Mouse (Mus musculus) left cerebral cortex, postnatal 36 days (tissue): Measurements from ENCODE around the gene Kcnk16. TPM values are rescaled to one million over a fixed set of nuclear protein-coding genes. Genes with fewer than 3 reads are reported as not detected.

Experiments used
- DNase-seq, 2 experiments: peaks; one replicate each; pipeline ENCODE4 v3.0.0; 2021 to 2022; ENCODE audit warnings: low spot score in 2 of 2, mixed read lengths in 1 of 2
- intact Hi-C: fragments of 180-260 bp; cut with DNase I; formaldehyde crosslinking; loops from one replicate; pipeline ENCODE4 v1.15.1; 2025
- total RNA-seq, 2 experiments: library from RNA; stranded (reverse); gene quantifications; 2 replicates each; pipeline ENCODE4 v1.2.3; 2021

The Kcnk16 gene
- total RNA-seq, 2 experiments from 2014 or later, result not detected

DNA sequence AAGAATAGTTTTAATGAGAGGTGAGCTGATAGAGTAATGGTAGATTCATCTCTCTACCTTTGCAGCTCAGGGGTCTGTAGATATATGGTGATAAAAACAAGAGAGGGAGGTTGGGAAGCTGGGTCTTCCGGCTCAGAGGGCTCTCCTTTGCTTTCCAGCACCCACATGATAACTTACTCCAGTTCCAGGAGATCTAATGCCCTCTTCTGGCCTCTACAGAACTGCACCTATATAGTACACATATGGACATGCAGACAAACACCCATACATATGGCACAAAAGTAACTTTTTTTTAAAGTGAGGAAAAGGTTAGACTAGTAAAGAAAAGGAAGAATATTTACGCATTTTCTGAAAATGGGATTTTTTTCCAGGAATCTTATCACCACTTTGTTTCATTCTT is 34.6 kb downstream of the Kcnk16 start:
- DNase-seq, result no peak
- intact Hi-C loops, result no loop called here

DNA sequence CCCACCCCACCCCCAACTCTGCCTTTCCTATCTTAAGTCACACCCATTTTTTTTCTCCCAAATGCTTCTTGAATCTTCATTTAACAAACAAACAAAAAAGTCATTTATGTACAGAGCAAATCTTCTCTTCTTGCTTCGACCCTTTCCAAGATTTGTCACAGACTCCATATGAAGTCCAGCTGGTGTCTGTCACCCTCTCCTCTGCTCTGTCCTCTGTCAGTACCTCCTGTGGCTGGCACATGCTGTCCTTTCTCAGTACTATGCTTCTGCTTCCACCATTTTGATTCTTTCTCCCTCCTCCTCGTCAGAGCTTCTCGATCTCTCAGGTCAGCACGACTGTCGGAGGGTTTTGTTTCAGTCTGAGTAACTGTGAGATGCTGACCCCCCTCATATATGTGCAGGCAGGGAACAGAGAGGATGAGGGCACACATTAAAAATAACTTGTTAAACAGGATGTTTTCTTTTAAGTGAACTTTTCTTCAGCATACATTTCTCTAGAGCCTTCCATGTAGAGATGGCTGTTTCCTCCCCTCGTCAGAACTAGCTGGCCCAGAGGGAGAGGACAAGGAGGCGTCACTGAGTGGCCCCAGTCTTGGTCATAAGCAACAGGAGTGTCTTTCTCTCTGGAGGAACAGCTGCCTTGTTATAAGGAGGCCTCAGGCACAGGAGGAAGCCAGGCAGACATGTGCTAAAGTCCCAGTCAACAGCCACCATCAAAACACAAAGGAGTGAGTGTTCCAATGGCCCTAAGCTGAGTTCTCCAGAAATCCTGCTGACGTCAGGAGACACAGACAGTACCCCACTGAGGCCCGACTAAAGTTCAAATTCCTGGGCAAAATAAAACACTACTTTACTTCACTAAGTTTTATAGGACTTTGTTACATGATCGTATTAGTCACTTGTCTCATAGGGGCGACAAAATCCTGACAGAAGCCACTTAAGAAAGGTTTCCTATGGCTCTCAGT is 35.7 kb downstream of the Kcnk16 start:
- intact Hi-C loops, result no loop called here
- DNase-seq, result no peak

DNA sequence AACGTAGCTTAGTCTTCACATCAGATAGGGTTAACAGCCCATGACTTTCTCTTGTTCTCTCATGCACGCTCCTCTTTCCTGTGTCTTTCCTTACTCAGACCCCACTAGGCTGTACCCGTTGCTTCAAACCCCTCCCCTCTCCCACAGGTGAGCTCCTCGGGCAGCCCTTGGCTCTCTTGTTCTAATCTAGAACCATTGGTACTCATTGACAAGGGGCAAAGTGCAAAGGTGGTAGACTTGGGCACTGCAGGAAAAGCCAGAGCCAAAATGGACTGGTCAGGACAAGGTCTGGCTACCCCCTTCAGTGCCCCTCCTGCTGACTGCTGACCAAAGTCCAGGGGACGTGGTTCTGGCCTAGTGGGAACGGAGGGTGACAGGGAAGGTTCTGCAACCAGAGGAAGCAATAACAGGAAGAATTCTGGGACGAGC is 38.9 kb downstream of the Kcnk16 start:
- intact Hi-C loops, result no loop called here
- DNase-seq, result no peak

DNA sequence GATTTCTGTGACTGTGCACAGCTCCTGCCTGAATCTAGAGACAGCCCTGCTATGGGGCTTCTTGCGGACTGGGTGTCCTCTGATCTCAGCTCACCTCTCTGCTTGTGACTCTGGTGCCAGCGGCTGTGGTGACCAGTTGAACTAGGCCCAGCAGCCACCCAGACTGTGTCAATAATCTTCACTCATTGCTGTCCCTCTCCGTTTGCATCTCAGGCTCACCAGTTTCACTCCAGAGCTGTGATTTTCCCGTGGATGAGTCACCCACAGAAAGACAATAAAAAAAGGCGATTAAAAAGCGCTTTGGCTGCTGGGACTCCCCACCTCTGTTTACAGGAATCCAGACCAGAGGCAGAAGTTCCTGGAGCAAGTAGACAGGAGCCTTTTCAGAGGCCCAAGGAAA is 39.6 kb downstream of the Kcnk16 start:
- DNase-seq, result no peak
- intact Hi-C loops, result no loop called here

DNA sequence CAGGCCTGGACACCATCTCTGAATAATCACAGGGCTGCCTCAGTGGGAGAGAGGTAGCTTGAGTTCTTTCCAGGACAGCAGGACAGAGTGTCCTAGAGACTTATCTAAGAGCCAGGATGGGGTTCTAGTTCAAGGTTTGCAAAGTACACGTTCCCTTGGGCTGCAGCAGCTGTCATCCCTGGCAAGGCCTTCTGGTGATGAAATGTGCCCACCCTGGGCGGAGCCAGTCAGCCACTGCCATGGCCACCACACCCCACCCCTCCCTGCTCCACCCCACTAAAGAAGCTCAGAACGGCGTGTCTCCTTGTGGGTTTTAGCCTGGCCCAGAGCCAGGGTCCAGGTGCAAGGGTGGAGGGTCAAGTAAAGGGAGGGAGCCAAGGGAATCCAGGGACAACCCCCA is 40.7 kb downstream of the Kcnk16 start:
- intact Hi-C loops, result no loop called here
- DNase-seq, result no peak

DNA sequence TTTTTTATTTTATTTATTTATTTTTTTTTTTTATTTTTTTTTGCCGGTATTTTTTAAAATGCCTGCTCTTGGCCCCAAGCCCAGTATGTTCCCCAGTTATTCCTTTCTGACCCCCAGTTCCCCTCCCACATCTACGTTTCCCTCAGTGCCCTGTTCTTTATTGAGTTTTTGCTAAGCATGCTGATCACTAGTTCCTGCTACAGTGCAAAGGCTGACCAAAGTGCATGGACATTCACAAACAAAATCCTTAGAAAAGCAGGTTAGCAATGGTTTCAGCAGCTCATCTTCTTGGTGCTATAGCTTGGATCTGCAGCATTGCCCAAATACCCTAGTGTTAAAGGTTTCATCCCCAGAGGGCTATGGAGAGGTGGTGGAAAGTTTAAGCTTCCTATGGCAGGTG is 42.0 kb downstream of the Kcnk16 start:
- no peak for DNase-seq
- intact Hi-C loops, result no loop called here

DNA sequence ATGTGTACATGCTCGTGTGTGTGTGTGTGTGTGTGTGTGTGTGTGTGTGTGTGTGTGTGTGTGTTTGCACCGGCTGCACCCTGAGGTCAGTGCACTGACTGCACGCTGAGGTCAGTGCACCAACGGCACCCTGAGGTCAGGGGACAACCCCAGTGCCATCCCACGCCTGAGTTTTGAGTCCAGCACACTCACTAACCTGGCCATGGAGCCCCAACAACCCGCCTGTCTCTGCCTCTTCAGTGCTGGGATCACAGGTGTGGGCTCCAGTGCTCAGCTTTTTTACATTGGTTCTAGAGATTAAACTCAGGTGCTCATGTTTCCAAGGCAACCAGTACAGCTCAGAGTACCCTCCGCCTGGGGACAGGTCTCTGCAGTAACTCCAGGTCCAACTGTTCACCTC is 42.5 kb downstream of the Kcnk16 start:
- no peak for DNase-seq
- intact Hi-C loops, result no loop called here

DNA sequence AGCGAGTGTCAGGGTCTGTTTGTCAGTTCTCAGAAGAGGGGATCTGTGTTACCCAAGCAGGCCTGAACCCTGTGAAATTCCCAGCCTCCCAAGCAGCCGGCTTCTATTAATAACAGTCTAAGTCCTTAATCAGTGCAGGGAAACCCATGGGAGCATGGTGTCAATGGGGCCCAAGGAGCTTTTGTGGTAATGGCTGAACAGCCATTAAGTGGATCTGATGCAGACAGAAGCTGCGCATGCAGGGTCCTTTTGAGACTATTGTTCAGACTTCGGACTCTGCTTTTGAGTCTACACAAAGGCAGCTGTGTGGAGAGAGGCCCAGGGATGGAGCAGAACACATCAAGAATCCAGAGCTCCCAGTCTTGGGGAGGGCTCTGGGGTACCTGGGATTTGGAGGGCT is 43.5 kb downstream of the Kcnk16 start:
- DNase-seq, result no peak
- intact Hi-C loops, result no loop called here

DNA sequence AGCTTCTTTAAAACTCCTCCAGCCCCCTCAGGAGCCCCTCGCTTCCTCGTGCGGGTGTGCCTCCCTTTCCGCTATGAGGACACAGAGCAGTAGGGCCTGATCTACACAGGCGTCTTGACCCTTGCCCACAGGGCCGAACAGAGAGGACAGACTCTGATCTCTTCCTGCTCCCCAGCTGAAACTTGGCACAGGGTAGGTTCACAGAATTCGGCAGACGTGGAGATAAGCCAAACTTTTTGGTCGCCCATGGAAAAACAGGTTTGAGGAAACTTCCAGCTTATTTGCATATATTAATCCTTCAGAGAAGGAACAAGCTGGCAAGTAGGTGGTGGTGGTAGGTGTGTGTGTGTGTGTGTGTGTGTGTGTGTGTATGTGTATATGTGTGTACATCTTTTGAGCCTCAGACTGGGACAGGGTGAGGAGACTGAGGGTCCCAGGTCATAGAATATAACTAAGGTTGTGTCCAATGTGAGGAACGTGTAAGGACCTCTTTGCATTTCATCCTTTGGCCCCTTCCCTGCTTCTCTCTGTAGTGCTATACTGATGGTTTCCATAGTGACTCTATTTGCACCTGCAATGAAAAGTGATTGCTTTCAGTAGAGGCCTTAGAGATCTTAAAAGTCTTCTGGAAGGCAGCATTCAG is 44.3 kb downstream of the Kcnk16 start:
- no peak for DNase-seq
- intact Hi-C loops, result loop anchor here (5.0 kb wide), 1 partner anchor 52 kb away; no protein-coding TSS in a partner anchor

DNA sequence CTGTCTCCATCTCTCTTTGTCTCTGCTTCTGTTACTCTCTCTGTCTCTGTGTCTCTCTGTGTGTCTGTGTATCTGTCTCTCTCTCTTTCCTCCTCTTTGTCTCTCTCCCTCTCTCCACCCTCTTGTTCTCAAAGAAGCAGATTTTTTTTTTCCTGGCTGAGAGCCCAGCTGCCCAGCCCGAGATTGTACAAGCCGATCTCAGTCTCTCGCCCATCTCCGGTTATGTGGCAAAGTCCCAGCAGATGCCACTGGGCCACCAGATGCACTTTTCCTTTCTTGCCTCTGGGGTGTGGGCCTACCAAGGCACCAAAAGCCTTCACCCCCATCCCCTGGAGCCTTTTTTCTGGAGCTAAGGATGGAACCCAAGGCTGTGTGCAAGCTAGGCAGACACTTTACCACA is 44.8 kb downstream of the Kcnk16 start:
- DNase-seq, result no peak
- intact Hi-C loops, result loop anchor here (5.0 kb wide), 1 partner anchor 52 kb away; no protein-coding TSS in a partner anchor

DNA sequence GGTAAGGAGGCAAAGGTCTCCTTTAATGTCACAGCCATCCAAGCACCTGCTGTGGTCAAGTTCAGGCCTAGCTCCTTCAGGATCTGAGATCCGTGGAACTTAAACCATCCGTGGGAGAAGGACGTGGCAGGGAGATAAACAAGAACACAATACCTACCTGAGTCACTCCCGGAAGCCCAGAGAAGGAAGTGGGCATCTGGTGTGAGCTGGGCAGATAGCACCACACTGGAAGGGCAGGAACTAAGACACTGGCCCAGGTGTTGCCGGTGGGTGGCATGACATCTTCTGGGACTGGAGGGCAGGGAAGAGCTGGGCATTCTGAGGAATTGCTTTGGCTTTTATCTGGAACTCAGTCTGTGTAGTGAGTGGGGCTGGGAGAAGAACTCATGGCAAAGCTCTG is 45.7 kb downstream of the Kcnk16 start:
- intact Hi-C loops, result loop anchor here (5.0 kb wide), 1 partner anchor 51 kb away; no protein-coding TSS in a partner anchor
- DNase-seq, result no peak

DNA sequence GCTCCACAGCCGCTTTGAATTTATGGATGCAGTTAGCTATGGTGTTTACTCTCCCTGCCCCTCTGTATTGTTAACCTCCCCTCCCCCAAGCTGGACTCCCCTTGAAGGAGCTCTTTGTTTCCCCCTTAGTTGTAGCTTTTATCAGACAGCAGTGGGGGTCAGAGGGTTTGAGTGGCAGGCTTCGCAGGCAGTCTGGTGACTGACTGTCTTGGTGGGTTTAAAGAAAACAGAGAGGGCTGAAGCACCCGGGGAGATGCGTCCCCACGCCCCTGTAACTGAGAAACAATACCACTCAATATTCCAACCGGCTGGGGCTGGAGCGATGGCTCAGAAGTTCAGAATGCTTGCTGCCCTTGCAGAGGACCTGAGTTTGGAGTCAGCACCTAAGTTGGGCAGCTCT is 47.9 kb downstream of the Kcnk16 start:
- intact Hi-C loops, result loop anchor here (5.0 kb wide), 1 partner anchor 49 kb away; no protein-coding TSS in a partner anchor
- DNase-seq, result no peak

DNA sequence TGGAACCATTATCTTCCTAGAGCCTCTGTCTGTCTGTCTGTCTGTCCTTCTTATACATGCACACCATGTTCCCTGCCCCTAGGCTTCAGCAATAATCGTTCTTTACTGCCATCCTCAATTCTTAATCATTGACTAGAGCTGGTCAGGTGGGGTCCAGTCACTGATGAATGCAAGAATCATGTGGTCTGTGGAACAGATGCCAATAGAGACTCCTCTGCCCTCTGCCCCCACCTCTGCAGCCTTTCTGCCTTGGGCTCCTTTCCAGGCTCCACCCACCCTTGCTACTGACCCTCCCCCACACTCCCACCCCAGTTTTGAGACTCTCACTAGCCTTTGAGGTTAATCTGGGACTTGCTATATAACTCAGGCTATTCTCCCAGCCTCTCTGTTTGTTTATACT is 49.1 kb downstream of the Kcnk16 start:
- DNase-seq, result no peak

DNA sequence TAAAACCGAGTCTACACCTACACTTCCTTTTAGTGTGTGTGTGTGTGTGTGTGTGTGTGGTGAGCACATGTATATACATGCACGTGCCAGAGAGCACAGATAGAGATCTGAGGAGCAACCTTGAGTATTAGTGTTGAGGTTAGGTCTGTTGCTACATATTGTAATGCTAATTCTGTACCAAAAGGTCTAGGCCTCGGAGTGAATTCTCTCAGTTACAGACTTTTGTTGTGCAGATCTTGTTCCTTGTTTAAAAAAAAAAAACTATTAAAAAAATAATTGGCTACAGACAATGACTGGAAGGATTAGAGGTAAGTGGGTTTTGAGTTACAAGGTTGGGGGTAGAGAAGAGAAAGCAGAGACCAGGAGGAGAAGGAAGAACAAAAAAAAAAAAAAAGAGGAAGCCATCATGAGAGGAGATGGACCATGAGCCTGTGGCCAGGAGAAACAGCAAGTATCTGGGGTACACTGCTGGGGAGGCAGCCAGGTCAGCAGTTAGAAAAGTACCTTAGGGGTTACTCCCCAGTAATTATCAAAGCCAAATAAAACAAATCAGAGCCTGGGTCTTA is 51.6 kb downstream of the Kcnk16 start:
- no peak for DNase-seq

More for the DNA sequence above, 49.1 kb downstream of the Kcnk16 start:
- intact Hi-C loops, result loop anchor here (5.0 kb wide), 1 partner anchor 48 kb away; no protein-coding TSS in a partner anchor

DNA sequence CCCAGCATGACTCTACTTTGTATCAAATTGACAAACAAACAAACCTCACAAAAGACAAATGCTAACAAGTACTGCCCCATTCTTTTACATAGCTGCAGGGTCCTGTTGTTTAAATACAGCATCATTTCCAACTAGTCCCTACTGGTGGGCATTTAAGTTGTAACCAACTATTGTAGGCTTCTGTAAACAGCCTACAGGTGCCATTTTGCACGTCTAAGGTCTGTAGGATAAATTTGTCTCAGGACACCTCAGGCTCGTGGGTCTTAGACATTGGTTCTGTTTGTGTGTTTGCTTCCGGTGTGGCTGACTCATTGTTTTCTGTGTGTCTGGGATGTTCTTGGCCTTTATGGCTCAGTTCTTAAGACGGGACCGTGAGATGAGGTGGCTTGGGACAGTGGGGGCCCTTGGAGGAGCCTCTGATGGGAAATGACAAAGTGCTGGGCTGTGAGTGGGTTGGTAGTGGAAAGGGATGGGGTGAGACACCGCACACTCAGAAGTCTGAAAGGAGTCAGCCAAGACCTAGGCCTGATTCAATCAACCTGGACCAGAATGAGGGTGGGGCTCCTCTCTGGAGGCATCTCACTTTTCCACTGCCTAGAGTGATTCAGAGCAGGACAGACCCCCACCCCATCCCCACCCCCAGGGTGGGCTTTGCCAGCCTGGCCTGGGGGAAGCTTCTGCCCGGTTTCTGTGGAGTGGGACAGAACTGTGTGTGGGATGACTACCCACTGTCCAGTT is 52.3 kb downstream of the Kcnk16 start:
- intact Hi-C loops, result no loop called here

More for the DNA sequence above, 51.6 kb downstream of the Kcnk16 start:
- intact Hi-C loops, result no loop called here

DNA sequence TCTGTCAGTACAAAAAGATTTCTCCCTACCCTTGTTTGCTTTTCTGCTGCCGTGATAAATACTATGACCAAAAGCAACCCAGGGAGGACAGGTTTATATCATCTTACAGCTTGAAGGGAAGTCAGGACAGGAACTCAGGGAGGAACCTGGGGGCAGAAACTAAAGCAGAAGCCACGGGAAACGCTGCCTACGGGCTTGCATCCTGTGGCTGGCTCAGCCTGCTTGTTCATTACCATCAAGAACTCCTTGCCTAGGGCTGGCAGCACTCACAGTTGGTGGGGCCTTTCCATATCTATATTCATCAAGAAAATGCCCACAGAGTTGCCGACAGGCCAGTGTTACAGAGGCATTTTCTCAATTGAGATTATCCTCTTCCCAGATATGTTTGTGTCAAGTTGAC is 53.2 kb downstream of the Kcnk16 start:
- intact Hi-C loops, result no loop called here
- no peak for DNase-seq

More for the DNA sequence above, 52.3 kb downstream of the Kcnk16 start:
- no peak for DNase-seq

DNA sequence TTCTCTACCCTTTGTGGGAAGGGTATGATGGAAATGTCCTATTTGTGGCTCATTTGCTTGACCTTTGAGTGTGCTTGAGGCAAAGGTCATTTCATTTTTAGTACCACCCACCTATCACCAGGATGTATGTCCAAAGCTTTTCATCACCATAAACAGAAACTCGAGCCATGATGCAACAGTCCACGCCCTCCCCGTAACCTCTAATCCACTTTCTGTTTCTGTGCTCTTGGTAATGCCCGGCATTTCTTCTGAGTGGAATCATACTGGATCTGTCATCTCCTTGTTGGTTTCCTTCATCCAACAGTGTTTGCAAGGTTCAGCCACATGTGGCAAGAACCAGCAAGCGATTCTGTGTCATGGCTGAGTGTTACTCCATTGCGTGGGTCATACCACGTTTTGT is 54.9 kb downstream of the Kcnk16 start:
- intact Hi-C loops, result no loop called here
- DNase-seq, result no peak

DNA sequence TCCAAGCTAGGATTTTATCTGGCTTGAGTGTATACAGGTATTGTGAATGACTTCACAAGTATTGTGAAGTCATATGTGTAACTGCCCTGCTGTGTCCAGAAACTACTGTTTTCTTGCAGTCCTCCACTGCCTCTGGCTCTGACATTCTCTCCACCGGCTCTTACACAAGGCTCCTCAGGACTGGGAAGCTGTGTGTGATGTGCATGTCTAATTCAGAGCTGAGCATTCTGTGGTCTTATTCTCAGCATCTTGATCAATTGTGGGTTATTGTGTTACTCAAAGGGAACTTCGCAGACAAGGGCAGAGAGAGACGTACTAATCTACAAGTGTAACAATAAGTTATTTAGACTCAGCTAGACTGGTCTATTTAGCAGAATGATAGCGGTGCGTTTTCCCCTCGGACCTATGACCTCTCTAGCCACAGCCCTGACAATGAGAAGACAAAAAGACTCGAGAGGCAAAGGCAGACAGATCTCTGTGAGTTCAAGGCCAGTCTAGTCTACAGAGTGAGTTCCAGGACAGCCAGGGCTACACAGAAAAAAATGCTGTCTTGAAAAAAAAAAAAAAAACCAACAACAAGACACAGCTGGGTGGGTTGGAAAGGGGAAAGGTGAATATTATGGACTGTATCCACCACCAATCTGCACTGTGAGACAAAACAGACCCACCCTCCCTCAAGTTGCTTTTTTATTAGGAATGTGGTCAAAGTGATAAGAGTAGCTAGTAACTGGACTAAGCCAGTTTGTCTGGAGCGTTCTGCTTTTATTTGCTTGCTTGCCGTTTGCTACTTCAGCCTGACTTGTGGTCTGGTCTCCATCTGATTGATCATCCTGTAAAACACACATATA is 57.0 kb downstream of the Kcnk16 start:
- intact Hi-C loops, result no loop called here
- no peak for DNase-seq
